Mouse (Mus musculus): ENCODE measurements around the gene Tbcel.

Gene Tbcel

DNA sequence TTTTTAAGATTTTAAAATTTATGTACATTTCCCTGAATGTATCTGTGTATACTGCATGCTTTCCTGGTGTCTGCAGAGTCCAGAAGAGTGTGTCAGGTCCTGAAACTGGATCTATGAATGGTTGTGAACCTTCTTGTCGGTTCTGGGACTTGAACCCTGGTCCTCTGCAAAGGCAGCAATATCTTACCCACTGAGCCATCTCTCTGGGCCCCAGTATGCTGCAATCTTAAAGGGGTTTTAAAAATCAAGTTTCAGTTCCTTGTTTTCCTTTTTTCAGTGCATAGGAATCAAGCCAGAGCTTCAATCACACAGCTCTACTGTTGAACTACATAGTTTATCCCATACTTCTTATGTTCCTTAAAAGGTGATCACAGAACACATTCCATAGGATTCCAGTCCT lies 24.7 kb downstream of the Tbcel start:
- DNase-seq, result no peak

DNA sequence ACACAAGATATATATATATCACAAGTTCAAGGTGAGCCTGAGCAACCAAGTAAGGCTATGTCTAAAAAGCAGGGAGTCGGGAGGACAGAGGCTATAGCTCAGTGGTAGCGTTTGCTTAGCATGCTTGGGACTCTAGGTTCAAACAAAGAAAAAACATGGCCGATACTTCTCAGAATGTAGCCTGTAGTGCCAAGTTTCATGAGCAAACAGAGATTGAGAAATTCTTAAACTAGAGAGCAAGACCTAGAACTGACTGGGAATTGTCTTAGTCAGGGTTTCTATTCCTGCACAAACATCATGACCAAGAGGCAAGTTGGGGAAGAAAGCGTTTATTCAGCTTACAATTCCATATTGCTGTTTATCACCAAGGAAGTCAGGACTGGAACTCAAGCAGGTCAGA lies 31.4 kb downstream of the Tbcel start:
- no peak for DNase-seq

DNA sequence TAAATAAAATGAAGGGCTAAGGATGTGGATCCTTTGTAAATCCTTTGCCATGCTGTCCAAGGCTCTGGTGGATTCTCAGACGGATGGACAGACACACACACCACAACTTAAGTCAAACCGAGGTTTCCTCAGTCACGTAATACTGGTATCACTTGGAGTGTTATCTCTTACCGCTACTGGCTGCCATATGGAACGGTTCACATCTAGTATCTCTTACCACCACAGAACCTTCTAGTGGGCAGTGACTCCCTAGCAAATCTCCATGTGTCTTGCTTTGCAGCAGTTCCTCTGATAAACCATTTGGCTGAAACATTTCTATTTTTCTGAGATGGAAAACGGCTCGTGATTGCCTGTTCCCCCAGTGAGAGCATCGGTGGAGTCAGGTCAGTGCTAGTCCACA lies 33.4 kb downstream of the Tbcel start:
- no peak for DNase-seq

DNA sequence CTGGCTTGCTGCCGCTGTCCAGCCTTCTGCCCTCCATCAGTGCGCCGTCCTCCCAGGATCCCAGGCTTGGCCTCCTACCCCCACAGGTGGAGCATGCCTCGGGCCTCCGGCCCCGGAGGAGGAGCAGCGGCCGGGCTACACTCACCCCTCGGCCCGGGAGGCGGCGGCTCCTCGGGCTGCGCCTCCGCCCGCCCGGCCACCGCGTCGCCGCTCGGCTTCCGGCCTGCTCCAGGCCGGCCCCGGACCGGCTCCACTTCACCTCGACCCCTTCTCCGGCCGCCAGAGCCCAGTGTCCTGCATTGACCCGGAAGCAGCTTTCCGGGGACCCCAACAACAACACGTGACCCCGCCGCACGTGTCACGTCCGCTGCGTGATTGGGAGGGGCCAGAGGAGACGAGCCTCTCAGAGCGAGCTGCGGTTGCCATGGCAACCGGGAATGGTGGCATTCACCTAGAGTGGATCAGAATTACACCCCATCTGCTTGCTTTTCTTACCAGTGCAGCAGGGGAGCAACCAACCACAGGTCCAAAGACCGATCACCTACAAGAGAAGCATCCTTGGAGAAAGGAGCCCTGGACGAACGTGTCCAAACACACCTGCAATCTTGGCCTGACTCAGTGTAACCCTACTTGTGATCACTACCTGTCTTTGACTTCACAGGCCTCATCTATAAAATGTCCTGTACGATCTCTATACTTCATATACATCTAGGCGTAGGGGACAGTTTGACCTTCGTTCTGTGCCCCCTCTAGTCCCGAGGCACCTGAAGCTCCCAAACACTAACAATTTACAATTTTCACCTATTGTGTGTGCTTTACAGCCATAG lies 35.5 kb downstream of the Tbcel start:
- peak; percentile 94 to 98 for DNase-seq

DNA sequence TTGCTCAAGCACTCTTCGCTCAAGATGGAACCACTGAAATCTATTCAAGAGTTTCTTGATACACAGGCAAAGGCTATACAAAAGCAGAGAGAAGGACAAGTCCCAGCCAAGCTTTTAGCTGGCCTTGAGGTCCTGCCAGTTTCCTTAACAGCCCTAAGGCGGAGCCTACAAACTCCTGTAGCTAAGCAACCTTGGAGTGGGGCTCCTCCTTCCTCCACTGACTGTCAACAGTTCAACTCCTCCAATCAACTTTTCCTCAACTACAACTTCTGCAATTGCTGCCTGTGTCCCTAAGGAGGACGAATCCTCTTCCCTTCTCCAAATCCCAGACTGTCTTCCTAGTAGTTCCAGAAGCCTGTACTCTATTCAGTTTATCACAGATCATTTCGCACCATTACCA lies 36.4 kb downstream of the Tbcel start:
- peak; percentile 73 to 86 for DNase-seq

DNA sequence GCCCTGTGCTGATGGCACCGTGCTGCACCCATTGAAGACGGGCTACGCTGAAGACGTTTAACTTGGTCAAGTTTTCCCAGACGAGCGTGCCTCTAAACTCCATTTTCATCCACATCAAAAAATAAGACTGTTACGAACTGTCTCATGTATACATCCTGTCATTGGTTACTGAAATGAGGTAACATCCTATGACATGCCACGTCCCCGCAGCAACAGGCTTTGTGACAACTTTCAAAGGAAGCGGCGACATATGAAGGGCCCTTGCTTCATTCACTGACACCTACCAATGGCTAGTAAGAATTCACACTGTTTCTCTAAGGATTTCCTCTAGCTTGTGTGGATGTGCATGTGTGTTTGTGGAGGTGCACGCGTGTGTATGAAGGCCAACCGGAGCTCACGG lies 38.3 kb downstream of the Tbcel start:
- no peak for DNase-seq

DNA sequence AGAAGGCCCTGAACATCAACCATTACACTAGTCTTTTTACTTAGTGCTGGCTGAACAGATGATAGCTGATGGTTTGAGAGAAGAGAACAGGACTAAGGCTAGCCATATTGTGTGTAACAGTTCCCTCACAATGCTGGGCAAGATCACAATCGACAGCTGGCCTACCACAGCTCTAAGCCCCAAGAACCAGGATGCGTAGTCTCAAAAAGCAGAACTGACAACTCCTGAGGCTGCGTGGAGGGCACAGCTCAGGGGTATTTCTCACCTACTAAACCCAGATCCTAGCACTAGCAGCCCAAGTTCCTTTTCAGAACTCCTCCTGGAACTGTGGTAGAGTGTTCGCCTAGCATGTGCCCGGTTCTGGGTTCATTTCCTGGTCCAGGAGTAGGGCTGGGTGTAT lies 39.2 kb downstream of the Tbcel start:
- DNase-seq, result no peak

DNA sequence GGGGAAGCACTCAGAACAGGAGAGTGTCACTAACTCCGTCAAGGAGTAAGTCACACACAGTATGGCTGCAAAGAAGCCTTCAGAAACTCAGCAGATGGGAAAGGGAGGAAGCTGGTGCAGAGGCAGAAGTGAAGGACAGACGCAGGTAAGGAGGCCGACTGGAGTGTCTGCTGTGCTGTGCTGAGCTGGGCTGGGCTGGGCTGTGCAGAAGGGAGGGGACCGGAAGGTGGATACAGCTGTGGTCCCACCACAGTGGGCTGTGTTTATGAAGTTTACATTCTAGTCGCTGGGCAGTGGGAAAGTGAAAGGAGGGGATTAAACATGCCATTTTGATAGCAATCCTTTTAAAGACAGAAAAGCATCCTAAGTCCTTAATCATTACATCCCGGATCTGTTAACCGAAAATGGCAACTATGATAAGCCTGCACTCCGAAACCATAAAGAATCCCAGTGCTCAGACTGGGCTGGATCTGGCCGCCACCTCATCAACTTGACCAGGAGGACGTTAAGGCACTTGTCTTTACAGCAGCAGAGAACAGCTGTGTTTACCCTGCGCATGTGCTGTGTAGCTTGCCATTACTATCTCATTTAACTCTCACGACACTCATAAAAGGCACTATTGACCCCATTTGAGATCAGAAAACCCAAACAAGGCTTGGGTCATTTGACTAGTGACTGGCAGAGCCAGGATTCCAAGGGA lies 40.3 kb downstream of the Tbcel start:
- no peak for DNase-seq

DNA sequence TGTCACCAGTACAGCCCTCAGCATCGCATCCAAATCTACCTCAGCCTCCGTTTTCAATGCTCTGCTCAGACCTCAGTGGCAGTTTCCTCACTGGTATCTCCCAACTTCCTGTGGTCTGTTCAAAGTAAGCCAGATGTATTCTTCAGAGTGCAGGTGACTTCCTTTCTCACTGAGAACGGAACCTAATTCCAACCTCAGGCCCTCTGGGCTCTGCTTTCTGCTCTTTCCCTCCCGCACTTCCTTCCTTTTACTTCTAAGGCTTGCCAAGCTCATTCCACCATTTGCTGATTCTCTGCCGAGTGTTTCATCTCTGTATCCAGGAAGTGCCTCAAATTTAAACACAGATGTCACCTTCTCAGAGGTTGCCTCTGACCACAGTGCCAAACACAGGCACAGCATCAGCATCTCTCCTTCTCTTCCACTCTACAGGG lies 41.9 kb downstream of the Tbcel start:
- DNase-seq, result no peak

DNA sequence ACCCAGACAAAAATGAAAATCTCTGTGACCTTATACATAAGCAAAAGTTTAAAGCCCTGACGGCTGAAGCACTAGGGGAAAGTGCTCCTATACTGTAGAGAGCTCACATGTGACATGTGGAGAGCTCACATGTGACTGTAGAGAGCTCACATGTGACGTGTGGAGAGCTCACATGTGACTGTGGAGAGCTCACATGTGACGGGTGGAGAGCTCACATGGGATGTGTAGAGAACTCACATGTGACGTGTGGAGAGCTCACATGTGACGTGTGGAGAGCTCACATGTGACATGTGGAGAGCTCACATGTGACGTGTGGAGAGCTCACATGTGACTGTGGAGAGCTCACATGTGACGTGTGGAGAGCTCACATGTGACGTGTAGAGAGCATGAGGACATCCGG lies 43.4 kb downstream of the Tbcel start:
- DNase-seq, result no peak

DNA sequence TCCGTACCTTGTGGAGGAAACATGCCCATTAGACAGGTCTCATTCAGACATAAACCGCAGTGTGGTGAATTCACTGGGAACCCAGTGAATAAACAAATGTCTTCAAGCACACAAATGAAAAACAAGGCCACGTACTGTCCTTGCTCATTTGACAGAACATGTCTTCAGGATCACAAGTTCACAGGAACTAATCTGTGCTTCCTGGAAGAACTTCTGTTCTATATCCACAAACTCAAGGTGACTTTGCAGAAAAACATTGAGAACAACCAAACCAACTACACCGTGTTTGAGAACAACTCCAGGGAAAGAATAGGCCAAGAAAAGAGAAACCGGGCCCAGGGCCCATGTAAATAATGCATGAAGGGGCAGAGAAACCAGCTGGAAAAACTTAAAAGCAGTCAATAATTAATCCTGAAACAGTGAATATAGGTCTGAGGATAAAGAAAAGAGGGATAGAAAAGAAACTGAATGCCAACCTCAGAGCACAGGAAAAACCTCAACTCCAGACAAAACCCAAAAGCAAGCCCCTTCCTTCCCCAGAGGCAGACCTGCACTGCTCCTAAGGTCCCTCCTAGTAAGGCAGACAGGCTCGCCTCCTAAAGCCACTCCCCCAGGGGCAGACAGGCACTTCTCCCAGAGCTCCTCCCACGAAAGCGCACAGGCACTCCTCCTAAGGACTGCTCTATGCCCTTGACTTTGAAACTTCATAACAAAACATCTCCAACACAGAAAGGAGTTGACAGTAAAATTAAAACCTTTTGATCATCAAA lies 44.2 kb downstream of the Tbcel start:
- peak; percentile 82 to 93 for DNase-seq

DNA sequence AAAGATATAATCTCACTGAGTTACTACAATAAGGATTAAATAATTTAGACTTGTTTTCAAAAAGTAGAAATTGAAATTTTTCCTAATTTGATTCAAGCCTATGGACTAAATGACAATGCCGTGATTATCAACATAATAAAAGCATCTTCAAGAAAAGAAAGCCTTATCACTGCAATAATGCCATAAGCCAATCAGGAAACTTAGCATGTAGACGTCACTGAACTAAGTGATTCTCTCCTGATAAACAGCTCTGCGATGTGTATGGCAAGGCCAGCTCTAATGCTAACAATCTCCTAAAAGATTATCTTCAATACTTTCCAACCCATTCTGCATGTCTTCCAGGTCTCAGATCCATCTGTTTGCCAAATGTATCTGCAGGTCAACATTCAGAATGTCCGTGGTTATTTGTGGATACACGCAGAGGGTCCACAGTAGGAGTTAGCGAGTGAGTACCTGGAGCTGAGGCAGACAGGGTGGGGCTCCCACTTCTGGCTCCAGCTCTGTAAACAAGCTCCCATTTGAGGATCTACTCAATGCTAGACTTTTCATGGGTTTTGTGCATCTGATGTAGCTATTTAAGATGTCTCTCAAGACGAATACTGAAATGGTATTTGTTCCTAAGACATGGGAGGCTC lies 44.9 kb downstream of the Tbcel start:
- no peak for DNase-seq

DNA sequence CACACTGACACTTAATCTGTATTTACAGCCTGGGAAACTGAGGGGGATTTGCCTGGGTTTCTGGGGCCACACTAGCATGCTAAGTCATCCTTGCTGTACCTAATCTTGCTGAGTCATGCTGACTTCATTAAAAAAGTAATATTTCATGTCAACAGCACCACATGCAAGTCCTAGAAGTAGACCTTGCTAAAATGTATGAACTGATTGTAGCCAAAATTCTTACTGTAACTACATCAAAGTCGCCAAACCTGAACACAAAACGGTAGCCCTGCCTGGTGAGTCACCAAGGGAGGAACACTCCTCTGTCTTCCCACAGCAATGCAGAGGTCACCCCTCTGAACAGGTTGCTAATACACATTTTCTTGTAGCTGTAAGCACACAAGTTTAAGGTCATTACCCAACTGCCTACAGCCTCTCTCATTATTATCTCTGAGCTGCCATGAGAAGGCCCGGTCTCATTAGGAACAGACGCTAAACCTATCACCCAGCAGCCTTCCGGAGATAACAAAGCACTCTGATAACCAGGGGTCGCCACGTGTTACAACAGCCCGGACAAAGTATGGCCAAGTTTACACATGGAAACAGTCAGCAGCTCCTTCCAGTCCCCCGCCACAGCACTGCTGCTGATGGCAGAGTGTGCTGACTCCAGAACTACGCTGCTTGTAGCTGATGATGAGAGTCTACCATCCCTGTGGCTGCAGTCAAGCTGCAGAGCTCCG lies 46.1 kb downstream of the Tbcel start:
- DNase-seq, result peak in 1 of 2 experiments; percentile 37

DNA sequence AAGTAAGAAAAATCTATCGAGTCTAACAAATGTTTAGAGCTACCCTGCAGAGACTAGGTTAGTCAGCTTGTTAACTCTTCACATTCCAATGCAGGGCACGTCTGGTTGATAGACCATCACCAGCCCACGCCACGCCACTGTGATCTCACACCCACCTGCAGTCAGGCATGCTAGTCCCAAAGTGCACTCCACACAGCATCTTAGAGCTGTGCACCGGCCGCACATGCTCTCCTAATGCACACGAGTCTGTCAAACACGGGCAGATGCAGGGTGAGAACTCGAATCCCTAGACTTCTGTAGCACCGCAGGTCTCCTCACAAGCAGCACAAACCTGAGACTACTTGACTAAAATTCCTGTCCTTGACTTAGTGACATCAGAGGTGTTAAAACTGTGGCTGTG lies 47.3 kb downstream of the Tbcel start:
- no peak for DNase-seq

DNA sequence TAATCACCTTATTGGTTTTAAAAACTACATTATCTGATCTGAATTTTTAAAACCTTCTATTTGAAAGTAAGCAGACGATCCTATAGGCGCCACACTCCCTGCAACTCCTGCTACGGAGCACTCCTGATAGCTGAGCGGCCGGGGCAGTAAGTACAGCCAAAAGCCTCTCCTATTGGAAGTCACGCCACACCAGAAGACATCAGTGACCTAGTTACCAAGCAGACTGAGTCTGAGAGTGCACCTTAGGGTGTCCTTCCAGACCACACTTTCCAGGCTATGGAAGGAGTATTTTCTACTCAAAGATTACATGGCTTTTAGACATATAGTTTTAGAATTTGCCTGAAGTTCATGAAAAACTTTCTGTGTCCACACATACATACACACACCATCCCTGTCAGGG lies 47.9 kb downstream of the Tbcel start:
- peak; percentile 30 to 59 for DNase-seq

DNA sequence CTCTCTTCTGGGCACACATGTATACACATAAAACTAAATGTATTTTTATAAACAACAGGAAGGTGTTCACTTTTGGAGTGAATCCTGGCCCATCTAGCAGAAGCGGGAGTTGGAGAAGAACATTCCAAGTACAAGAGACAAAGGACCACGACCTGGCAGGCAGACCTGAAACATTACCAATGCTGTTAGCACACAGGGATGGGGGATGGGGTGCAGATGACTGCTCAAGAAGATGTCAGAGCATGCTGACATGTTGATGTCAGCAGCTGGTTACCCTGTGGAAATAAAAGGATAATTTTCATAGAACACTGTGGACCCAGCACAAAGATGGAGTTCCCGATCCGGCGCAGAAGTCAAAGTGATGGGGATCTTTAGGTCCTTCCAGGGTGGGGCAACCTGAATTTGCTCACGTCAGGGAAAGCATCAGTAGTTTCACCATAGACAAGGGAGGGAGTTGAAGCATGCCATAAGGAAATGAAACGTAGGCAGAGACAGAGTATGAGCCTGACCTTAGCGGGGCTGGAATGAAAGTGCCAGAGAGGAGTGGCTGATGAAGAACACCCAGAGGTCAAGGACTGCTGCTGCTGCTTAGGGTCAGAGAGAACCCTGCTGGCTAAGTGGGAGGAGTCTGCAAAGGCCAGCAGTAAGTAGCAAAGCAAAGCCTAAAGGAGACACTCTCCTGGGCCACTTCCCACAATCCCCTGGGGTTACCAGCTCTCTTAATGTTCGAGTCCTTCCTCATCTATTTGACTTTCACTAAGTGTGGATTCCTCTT lies 48.7 kb downstream of the Tbcel start:
- DNase-seq, result peak; percentile 30 to 74

DNA sequence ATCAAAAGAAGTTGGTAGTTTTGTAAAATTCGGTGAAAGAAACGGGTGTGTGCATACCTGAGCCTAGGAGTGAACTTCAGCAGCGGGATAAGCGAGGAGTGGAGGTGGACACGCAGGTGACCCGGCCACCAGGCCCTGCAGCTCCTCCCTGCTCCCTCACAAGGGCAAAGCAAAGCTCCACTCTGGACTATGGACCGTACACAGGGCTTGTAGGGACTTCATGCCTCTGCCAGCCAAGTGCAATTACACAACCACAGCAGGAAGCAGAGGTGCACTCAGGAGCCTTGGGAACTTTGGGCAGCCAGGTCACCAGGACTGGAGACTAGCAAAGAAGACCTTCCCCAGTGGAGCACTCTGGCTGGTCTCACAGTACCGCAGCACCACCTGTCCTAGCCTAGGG lies 50.1 kb downstream of the Tbcel start:
- DNase-seq, result peak; percentile 74 to 94

DNA sequence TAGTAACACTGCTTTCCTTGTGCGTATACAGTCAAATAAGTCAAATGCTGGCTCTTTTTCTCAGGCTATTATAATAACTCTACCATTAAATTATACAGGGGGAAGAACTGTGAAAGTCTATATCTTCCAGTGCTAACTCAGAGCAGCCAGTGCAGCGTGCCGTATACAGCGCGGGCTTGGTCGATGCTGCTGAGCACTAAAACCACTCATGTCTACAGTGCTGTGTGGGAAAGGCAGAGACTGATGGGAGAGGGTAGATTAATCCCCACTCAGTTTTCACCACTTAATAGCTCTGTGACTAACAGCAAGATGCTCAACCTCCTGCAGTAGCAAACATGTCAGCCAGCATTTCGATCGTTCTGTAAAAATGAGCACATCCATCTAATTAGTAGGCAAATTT lies 53.2 kb downstream of the Tbcel start:
- peak in 1 of 2 experiments; percentile 10 for DNase-seq

DNA sequence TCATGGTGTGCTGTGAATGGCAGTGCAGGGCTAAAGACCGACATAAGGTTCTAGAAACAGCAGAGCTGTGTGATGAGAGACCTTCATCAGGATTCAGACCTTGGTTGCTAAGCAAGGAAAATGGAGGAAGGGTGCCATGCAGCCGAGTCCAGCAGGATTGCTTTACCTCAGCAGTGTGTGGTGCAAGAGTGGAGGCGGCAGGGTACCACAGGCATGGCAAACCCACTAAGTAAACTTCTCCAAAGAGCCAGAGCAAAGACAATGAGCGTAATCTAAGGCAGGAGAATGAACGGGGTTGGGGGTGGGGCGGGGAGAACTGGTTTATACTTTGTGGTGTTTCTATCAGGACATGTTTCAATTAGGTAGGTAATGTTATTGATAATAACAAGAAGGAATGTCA lies 58.6 kb downstream of the Tbcel start:
- no peak for DNase-seq

DNA sequence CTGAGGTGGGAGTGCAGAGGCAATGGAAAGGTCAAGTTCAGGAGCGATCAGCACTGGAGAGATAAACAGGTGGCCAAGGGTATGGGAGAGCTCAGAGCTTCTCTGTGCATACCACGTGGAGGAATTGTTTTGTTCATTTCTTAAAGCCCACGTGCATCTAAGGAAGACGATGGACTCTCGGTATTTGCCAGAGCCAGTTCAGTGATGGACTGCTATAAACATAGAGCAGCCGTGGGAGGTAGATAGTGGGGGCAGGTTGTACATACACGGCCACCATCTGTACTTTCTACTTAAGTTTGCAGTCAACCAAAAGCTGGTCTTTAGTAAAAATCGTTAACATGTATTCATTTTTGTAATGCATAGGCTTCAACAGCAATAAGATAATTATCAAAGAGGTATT lies 65.5 kb downstream of the Tbcel start:
- DNase-seq, result no peak

DNA sequence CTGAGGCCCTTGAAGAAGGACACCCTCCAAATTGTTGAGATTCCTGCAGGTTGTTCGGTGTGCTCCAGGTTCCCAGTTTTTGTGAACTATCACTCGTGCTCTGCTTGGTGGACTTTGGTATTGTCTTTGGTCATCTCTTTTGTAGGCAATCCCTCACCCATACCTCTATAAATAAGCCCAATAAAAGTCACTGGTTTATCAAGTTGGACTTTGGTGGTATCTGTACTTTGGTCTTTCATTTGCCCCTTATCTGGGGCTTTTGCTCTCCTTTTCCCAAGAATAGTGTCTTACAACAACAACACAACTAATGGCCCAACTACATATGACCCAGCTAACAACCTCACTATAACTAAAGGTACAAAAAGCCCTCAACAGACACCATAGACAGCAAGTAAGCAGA lies 66.4 kb downstream of the Tbcel start:
- DNase-seq, result no peak

DNA sequence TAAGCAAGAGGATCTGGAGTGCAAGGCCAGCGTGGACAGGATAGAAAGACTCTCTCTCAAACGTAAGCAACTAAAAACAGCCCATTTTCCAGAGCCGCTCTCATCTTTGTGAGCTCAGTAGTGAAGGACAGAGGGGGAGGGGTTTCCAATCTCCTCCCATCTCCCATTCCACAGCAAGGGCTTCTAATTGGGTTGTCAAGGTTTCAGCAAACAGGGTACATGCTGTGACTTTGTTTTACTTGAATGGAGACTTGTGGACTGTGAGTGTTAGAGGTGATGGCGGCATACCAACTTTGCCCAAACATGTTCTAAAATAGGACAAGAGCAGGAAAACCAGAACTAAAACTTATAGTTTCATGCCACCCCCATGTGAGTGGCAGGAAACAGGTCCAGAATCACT lies 68.2 kb downstream of the Tbcel start:
- no peak for DNase-seq
